24 mouse cellular contexts compared by ENCODE assay signal in genomic region chr10:11729536-11729935, GRCm38 (mm10).
DNase-seq lines count a peak whose midpoint lies in the region; ATAC-seq lines count a peak whose summit lies in the region.
"Had no signal": no experiment of that assay in that cellular context is flagged by ENCODE, and none has a peak within 500 bp of the region (broad histone marks: within the 10 kb centered on the region; RNA-seq: fewer than 3 reads in every experiment).

No protein-coding gene starts in this region.

- H3K4me2 ChIP-seq in forebrain, embryonic 12.5 days = no peak overlapping the region
- H3K4me2 ChIP-seq: embryonic facial prominence, embryonic 13.5 days; heart, embryonic 12.5 days; hindbrain, embryonic 14.5 days; intestine, embryonic 15.5 days had no signal

- ATAC-seq in forebrain, embryonic 12.5 days (ENCODE audit: low FRiP score) = no peak
- ATAC-seq: activated CD4-positive, CD25-positive, alpha-beta regulatory T cell, adult 4 months; forebrain, embryonic 16.5 days; intestine, embryonic 15.5 days; Patski had no signal

- H3K9ac ChIP-seq in forebrain, embryonic 12.5 days = no peak overlapping the region
- H3K9ac ChIP-seq: embryonic facial prominence, embryonic 13.5 days; heart, embryonic 12.5 days; hindbrain, embryonic 14.5 days; intestine, embryonic 15.5 days had no signal

- no peaks in the 10 kb centered on the region for H3K9me3 ChIP-seq in forebrain, embryonic 12.5 days
- H3K9me3 ChIP-seq: embryonic facial prominence, embryonic 13.5 days; forebrain, embryonic 10.5 days; heart, embryonic 12.5 days; hindbrain, embryonic 10.5 days; intestine, embryonic 15.5 days had no signal

- H3K4me3 ChIP-seq in forebrain, embryonic 12.5 days (replicated peaks) = no peak overlapping the region
- H3K4me3 ChIP-seq: embryonic facial prominence, embryonic 13.5 days; forebrain, embryonic 10.5 days; gastrocnemius, adult 2 months; heart, embryonic 12.5 days; hindbrain, embryonic 10.5 days; intestine, embryonic 15.5 days had no signal

- H3K36me3 ChIP-seq in forebrain, embryonic 12.5 days (replicated peaks) = no peaks in the 10 kb centered on the region
- H3K36me3 ChIP-seq: embryonic facial prominence, embryonic 13.5 days; forebrain, embryonic 10.5 days; heart, embryonic 12.5 days; hindbrain, embryonic 10.5 days; intestine, embryonic 15.5 days had no signal

- no peaks in the 10 kb centered on the region for H3K27me3 ChIP-seq in forebrain, embryonic 12.5 days
- H3K27me3 ChIP-seq: CH12.LX; embryonic facial prominence, embryonic 13.5 days; heart, embryonic 12.5 days; intestine, embryonic 15.5 days; Patski had no signal

- H3K4me1 ChIP-seq in forebrain, embryonic 12.5 days = no peaks in the 10 kb centered on the region
- H3K4me1 ChIP-seq: embryonic facial prominence, embryonic 13.5 days; forebrain, embryonic 10.5 days; heart, embryonic 12.5 days; hindbrain, embryonic 10.5 days; intestine, embryonic 15.5 days had no signal

- 79% methylated on average over 2 of the region's 2 CpGs for WGBS in forebrain, embryonic 12.5 days

- H3K27ac ChIP-seq in forebrain, embryonic 12.5 days = no peak overlapping the region
- H3K27ac ChIP-seq: embryonic facial prominence, embryonic 13.5 days; forebrain, embryonic 10.5 days; gastrocnemius, adult 2 months; hindbrain, embryonic 10.5 days; hindbrain, embryonic 14.5 days; intestine, embryonic 15.5 days had no signal

- peak; percentile 11 for DNase-seq in adrenal gland, adult 2 months
- no peak for DNase-seq in adrenal gland, postnatal 25 days
- peak; percentile 19 for DNase-seq in right cerebral cortex, adult 18-20 months
- DNase-seq in right cerebral cortex, postnatal 25 days = no peak
- peak; percentile 77 for DNase-seq in brain, adult 2 months (ENCODE audit: low read depth, low spot score)
- DNase-seq in kidney, postnatal 10 days = no peak
- DNase-seq: adrenal gland, postnatal 14 days; cerebellum, adult 11 months; cerebellum, adult 9-10 months; cerebellum, postnatal 25 days; gastrocnemius, adult 2 months; gastrocnemius, postnatal 25 days; kidney, adult 2 months had no signal

Comparison
In these comparisons a context has a peak if more than half of its experiments do, and no peak if none do; other contexts are left out.
1. DNase-seq: peak in adrenal gland, adult 2 months (single experiment), right cerebral cortex, adult 18-20 months (single experiment) and brain, adult 2 months (single experiment); none in adrenal gland, postnatal 25 days (single experiment), right cerebral cortex, postnatal 25 days (single experiment) and kidney, postnatal 10 days (single experiment).